Mouse (Mus musculus) midbrain, embryonic 14.5 days (tissue): Measurements from ENCODE around the gene Ap5s1. TPM values are rescaled to one million over a fixed set of nuclear protein-coding genes. Genes with fewer than 3 reads are reported as not detected.
"Not testable (repeated sequence)": the region's sequence is repeated elsewhere in the genome, so short reads cannot be mapped to it uniquely, and the experiment has no call there.

Experiments used
- ATAC-seq: fragments of 200-750 bp; cut with Nextera tagmentation; 2 replicates; pipeline ENCODE4 v1.8.0; 2017; ENCODE audit warnings: moderate number of reproducible peaks, moderate library complexity; ENCODE audit not compliant: low FRiP score, low TSS enrichment
- DNase-seq: peaks from one replicate; pipeline ENCODE4 v3.0.0-alpha.2; 2015
- H3K27ac ChIP-seq: fragments of 300-500 bp; sonication (generic); replicated peaks from 2 replicates; pipeline ENCODE4 v1.5.1; 2014; ENCODE audit warnings: mild to moderate bottlenecking, low read depth, low read length, moderate library complexity
- H3K27me3 ChIP-seq: fragments of 300-500 bp; sonication (generic); 2 replicates; pipeline ENCODE4 v1.6.1; 2014; ENCODE audit warnings: low read length, control low read depth, mixed read lengths; ENCODE audit not compliant: control insufficient read depth, insufficient read depth
- H3K36me3 ChIP-seq: fragments of 300-500 bp; sonication (generic); 2 replicates; pipeline ENCODE4 v1.6.1; 2014; ENCODE audit warnings: low read length, control low read depth; ENCODE audit not compliant: control insufficient read depth, insufficient read depth
- H3K4me1 ChIP-seq: fragments of 300-500 bp; sonication (generic); 2 replicates; pipeline ENCODE4 v1.6.1; 2014; ENCODE audit warnings: mild to moderate bottlenecking, antibody characterized with exemption, low read length, control low read depth; ENCODE audit not compliant: control insufficient read depth, insufficient read depth
- H3K4me2 ChIP-seq: fragments of 300-500 bp; sonication (generic); 2 replicates; pipeline ENCODE4 v1.6.1; 2014; ENCODE audit warnings: mild to moderate bottlenecking, low read length, moderate library complexity
- H3K4me3 ChIP-seq: fragments of 300-500 bp; sonication (generic); replicated peaks from 2 replicates; pipeline ENCODE4 v1.5.1; 2014; ENCODE audit warnings: low read depth, low read length
- H3K9ac ChIP-seq: fragments of 300-500 bp; sonication (generic); replicated peaks from 2 replicates; pipeline ENCODE4 v1.6.1; 2014; ENCODE audit warnings: mild to moderate bottlenecking, low read length, moderate library complexity
- H3K9me3 ChIP-seq: fragments of 300-500 bp; sonication (generic); 2 replicates; pipeline ENCODE4 v1.6.1; 2016; ENCODE audit warnings: low read length, control low read depth, mixed read lengths; ENCODE audit not compliant: control insufficient read depth
- WGBS: fragments of 180-500 bp; shearing (Covaris S2); extraction: QIAGEN DNeasy Blood & Tissue Kit; methylation state at CpG from one replicate; pipeline ENCODE4 v1.1.7; 2014; 5-methylcytosine and 5-hydroxymethylcytosine counted together
- polyA plus RNA-seq: library from polyadenylated mRNA; unstranded; fragments of >200 nt; fragmentation: Nextera tagmentation; extraction: Ambion mirVana; gene quantifications from 2 replicates; pipeline ENCODE4 v1.2.1, GENCODE M21; 2014

Ap5s1 gene
- polyA plus RNA-seq, 1 experiment from 2014 or later = 32.5 TPM

DNA sequence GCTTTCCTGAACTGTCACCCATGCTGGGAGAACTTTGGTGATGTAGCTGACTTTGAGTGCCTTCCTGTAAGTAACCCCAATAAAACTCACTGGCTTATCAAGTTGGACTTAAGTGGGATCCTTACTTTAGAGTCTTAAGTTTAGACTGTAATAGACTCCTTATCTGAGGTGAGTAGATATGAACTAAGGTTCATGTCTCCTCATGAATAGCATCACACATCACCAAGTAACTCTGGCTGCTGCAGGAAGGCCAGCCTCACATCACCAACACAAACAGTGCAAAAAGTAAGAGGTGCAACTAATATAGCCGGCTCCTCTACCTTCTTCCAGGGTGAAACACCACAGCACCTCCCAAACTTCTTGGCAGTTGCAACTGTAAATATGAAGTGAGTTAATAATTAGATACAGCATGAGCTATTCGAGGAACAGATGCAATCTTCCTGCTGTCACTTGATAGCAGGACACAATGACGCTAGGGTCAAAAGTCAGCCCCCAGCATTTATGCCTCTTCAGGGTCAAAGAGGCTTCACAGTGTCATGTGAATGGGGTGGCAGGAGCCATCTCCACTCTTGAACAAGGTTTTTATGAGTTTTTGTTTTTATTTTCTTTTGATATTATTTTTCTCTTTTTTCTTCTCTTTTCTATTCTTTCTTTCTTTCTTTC lies 15.1 kb downstream of the Ap5s1 start:
- Histone ChIP-seq H3K4me1 (no peaks in the 10 kb centered on the region), H3K27me3 (no peaks in the 10 kb centered on the region), H3K36me3 (no peaks in the 10 kb centered on the region), H3K27ac (no peak overlapping the region), H3K9ac (no peak overlapping the region), H3K4me3 (no peak overlapping the region), H3K9me3 (no peaks in the 10 kb centered on the region), H3K4me2 (no peak overlapping the region)
- DNase-seq = no peak
- 81% methylated on average over 3 of the region's 3 CpGs for WGBS
- no peak for ATAC-seq

DNA sequence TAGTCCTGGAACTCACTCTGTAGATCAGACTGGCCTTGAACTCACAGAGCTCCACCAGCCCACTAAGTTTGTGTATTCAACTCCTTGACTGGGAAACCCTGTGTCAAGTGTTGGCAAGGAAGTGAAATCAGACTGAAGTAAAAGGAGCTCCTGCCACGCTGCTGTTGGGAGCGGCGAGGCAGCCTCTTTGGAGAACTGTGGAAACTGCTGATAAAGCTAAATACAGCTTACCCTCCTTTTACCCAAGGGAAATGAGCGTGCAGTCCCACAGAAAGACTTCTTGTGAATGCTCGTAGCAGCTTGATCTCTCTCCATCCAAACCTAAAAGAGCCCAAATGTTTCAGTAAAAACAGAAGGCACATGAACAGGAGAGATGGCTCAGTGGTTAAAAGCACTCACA lies 15.7 kb downstream of the Ap5s1 start:
- no peaks in the 10 kb centered on the region for H3K9me3 ChIP-seq
- H3K4me3 ChIP-seq = no peak overlapping the region
- ATAC-seq = no peak
- no peak overlapping the region for H3K27ac ChIP-seq
- H3K4me2 ChIP-seq = no peak overlapping the region
- WGBS = 60% methylated on average over 5 of the region's 5 CpGs
- H3K9ac ChIP-seq = no peak overlapping the region
- H3K36me3 ChIP-seq = no peaks in the 10 kb centered on the region
- H3K4me1 ChIP-seq = no peaks in the 10 kb centered on the region
- H3K27me3 ChIP-seq = no peaks in the 10 kb centered on the region
- no peak for DNase-seq

DNA sequence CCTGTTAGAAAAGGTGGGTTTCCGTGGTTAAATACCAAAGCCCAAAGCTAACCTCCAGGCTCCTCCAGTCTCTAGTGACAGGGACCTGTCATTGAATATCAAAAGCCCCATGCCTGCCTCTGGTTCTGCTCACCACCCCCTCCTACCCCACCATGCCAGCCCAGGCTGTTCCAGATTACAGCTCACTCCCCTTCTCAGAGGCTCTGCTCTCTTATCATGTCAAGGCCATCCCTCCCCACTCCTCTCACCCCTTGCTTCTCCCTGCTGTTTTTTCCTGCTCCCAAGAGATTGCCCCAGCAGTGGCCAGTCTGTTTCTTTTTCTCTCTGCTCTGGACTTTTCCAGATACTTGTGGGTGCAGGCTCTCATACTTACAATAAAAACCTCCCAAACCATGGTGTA lies 16.7 kb downstream of the Ap5s1 start:
- Histone ChIP-seq H3K9ac (no peak overlapping the region), H3K27ac (no peak overlapping the region), H3K27me3 (no peaks in the 10 kb centered on the region), H3K36me3 (no peaks in the 10 kb centered on the region), H3K9me3 (no peaks in the 10 kb centered on the region), H3K4me1 (no peaks in the 10 kb centered on the region), H3K4me2 (no peak overlapping the region), H3K4me3 (no peak overlapping the region)
- DNase-seq (no peak), ATAC-seq (no peak)
- WGBS = 68% methylated on average over 1 of the region's 1 CpGs

DNA sequence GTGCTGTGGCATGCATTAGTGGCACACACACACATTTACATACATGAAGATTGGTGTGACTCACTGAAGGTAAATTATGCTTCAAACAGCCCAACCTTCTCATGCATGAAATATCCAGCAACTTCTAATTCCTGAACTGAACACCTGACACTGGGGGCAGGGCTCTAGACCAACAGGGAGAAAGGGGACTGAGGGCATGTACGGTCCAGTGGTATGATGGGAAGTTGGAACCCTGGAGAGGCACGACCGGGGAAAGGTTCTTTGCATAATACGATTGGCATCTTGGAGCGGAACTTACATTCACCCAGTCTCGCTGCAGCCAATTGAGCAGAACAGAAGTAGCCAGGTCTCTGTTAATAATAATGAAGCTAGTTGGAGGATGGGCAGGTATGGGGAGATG lies 18.3 kb downstream of the Ap5s1 start:
- H3K4me3 ChIP-seq = no peak overlapping the region
- WGBS = 84% methylated on average over 6 of the region's 6 CpGs
- no peaks in the 10 kb centered on the region for H3K9me3 ChIP-seq
- H3K36me3 ChIP-seq = no peaks in the 10 kb centered on the region
- no peak for DNase-seq
- H3K27me3 ChIP-seq = no peaks in the 10 kb centered on the region
- no peak overlapping the region for H3K4me2 ChIP-seq
- ATAC-seq = no peak
- no peaks in the 10 kb centered on the region for H3K4me1 ChIP-seq
- no peak overlapping the region for H3K9ac ChIP-seq
- no peak overlapping the region for H3K27ac ChIP-seq

GRCm38 (mm10) chr2:131226669-131227068 lies 19.8 kb downstream of the Ap5s1 start:
- H3K27me3 ChIP-seq, H3K9me3 ChIP-seq, H3K4me1 ChIP-seq, H3K4me3 ChIP-seq, H3K9ac ChIP-seq, H3K27ac ChIP-seq, H3K36me3 ChIP-seq, ATAC-seq, H3K4me2 ChIP-seq, DNase-seq: not testable (repeated sequence)
- whole genome bisulfite sequencing = 86% methylated on average over 2 of the region's 2 CpGs

DNA sequence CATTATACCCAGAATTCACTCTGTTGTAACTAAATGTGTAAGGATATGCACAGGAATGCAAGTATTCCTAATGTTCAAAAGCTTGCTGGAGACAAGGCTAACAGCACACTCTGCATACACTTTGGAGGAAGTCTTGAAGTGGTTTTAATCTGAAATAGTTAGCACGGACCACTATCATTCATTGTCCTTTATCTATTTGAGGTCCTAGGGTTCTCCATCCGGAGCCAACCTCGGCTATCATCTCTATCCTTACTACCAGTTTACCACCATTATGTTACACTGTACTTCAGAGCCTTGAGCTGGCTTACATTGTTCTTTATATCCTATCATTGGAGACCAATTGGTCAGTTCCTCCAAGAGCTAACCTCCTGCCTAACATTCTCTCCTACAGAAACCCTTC lies 20.4 kb downstream of the Ap5s1 start:
- Histone ChIP-seq H3K4me1 (no peaks in the 10 kb centered on the region), H3K4me3 (no peak overlapping the region), H3K27me3 (no peaks in the 10 kb centered on the region), H3K9me3 (no peaks in the 10 kb centered on the region), H3K27ac (no peak overlapping the region), H3K9ac (no peak overlapping the region), H3K4me2 (no peak overlapping the region), H3K36me3 (no peaks in the 10 kb centered on the region)
- DNase-seq = no peak
- 85% methylated on average over 3 of the region's 3 CpGs for WGBS
- ATAC-seq = no peak

GRCm38 (mm10) chr2:131232558-131232957 lies 25.7 kb downstream of the Ap5s1 start:
- H3K27me3 ChIP-seq = no peaks in the 10 kb centered on the region
- H3K9ac ChIP-seq = no peak overlapping the region
- peaks cover 10% of the 10 kb centered on the region; the same call in 1 of the 2 replicates for H3K4me1 ChIP-seq
- no peaks in the 10 kb centered on the region for H3K9me3 ChIP-seq
- no peak overlapping the region for H3K4me3 ChIP-seq
- no peak for DNase-seq
- H3K4me2 ChIP-seq = no peak overlapping the region
- no peak overlapping the region for H3K27ac ChIP-seq
- no peaks in the 10 kb centered on the region for H3K36me3 ChIP-seq
- no peak for ATAC-seq
- 92% methylated on average over 2 of the region's 2 CpGs for WGBS

- 7% methylated on average over 29 of the region's 29 CpGs for WGBS
- no peak within 1 kb of the TSS for H3K27ac ChIP-seq
- peaks cover 10% of the 10 kb centered on the region; the same call in 1 of the 2 replicates for H3K4me1 ChIP-seq
These were observed 26.6 kb downstream of the Ap5s1 start, which contains the start of gene Mavs for GRCm38 (mm10) chr2:131233307-131234126. TSS of gene Mavs (plus strand) at chr2:131234063.

More at GRCm38 (mm10) chr2:131233307-131234126, 26.6 kb downstream of the Ap5s1 start, which contains the start of gene Mavs:
- Histone ChIP-seq H3K4me3 (peak within 1 kb of the TSS; percentile 44), H3K27me3 (no peaks in the 10 kb centered on the region), H3K9me3 (no peaks in the 10 kb centered on the region), H3K36me3 (no peaks in the 10 kb centered on the region), H3K9ac (peak within 1 kb of the TSS; percentile 45), H3K4me2 (peak within 1 kb of the TSS; percentile 76)
- ATAC-seq (peak; percentile 100), DNase-seq (peak; percentile 96)
